Mouse (Mus musculus) megakaryocyte-erythroid progenitor cell, adult 5-6 weeks (primary cell): ENCODE measurements at regions not wholly inside any gene's neighbourhood (a gene's known extent, or its start where the extent isn't known, plus 50 kb on each side); places are given as distances from the start of the nearest gene placed in this dataset.
A peak's percentile ranks its signal among the peaks of the same experiment; 100 is the strongest.

Source experiments
- ATAC-seq: replicated peaks from 2 replicates; pipeline ENCODE4 v1.8.0; 2016; ENCODE audit warnings: mild to moderate bottlenecking, inconsistent platforms; ENCODE audit not compliant: severe bottlenecking, poor library complexity, low FRiP score, low TSS enrichment

DNA sequence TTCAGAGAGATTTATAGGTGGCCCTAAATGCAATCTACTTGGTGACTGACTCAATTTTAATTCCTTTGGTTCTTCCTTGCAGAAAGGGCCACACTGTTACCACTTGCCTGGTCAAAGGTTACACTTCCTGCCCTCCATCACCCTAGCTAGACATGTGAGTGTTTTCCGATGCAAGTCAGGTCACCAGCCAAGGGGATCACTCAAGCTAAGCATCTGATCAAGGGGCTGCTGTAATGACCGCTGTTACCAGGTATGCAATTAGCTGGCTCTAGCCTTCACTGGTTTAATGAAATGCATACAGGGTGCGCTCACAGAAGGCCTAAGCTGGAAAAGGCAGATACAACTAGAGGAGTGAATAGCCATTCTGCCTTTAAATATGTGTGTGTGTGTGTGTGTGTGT lies 105.1 kb downstream of the Mtx2 start:
- no peak for ATAC-seq

DNA sequence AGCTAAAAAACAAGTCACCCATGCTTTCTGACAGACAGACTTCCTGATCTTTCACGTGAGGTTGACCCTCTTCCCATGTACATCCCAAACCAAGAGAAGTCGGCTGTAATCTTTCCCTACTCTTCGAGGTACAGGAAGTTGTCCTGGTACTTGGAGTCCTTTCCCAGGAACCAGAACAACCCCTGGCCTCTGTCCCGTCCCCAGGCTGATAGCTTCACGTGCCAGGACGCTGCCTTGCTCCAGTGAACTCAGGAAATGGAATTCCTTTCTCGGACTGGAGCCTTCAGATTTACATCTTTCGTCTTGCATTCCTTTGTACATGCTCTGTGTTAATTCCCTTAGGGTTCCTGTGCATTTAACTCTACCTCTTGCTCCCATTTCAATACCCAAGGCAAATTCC lies 107.6 kb downstream of the Mtx2 start:
- no peak for ATAC-seq

DNA sequence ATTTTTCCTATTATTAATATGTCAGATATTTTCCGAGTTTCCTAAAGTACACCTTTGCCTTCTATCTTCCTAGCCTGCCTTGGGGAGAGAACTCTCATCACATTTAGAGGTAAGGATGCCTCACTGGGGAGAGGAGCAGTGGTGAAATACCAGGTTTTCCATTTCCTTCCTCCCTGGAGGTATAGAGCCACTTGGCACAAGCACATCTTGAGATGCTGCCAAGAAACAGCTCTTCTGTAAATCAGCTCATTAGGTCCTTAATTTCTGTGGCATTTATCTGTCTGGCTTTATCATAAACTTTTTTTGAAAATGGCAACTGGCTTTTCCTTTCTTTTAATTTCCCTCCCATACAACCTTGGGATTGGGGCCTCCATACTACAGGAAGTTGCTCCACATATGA lies 108.2 kb downstream of the Mtx2 start:
- ATAC-seq: no peak

DNA sequence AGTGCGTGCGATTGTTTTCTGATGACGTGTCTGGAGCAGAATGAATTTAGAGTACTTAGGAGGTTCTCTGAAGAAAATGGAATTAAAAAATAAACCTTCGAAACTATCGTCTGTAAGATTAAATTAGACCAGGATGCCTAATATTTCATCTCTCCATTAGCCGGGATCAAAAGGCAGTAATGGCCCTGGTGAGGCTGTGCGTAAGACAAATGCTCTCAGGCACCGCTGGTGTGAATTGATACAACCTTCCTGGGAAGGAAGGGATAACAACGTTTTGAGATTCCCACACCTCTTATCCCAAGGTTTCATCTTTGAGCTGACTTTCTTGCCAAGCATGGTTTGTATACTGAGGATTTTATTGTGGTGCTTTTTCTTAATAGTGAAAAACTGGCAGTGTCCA lies 113.1 kb downstream of the Mtx2 start:
- no peak for ATAC-seq

DNA sequence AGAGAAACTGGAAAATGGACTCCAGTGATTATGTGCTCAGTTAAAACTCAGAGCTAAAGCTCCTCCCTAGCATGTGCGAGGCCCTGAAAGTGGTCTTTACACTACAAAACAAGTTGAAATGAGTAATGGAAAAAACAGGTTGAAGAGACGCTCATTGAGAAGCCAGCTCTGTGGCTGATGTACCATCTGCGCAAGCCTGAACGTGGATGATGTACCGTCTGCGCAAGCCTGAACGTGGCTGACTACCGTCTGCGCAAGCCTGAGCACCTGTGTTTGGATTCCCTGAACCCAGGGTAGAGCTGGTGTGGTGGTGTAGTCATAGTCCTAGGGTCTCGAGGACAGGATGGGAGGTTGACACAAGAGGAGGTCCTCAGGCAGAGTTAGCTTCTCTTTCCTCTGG lies 116.4 kb downstream of the Mtx2 start:
- no peak for ATAC-seq

DNA sequence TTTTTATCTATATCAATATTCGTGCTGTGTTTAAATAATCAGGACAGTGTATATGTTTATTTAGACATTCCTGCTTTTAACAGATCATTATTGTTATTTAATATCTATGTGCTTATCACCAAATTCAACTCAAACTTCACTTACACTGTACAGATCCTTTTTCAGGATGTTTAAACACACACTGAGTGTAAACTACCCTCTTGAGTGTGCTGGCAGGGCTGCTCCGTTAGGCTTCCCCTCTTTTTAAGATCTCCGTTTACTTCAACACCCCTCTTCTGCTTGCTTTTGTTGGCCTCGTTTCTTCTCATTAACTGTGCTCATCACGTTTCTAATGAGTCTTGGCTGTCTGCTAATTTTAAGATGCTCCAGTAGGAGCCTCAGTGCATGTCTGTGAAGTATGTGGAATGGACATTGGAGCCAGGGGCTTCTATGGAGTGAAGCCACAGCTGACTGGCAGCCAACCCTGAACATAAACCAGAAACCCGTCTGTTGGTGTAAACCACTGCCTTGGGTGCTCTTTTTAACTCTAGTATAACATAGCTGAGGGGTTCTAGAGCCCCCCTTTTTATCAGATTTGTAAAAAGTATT lies 117.1 kb downstream of the Mtx2 start:
- no peak for ATAC-seq

DNA sequence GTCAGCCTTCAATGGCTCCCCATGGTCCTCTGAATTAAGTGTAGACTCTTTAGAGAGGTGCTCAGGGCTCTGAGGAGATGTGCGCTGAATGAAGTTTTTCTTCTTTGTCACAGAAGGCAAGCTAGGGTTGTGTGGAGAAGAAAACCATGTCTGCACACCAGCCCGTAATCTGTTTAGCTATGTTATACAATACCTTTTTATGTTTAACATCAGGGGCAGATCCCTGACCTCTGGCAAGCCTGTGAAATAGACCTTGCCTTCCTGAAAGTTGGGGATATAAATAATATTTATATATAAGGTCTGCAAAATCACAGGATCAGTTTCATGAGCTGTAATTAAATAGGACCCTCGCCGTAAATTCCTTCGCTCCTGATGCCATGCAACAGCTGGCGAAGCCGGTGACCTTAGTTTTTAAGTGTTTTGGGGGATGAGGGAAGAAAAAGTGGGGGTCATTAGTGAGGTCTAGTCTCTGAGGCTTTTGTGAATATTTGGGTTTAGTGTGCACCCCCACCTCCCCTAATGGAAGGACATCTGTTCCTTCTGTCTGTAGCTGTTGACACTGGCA lies 119.7 kb downstream of the Mtx2 start:
- ATAC-seq: no peak

DNA sequence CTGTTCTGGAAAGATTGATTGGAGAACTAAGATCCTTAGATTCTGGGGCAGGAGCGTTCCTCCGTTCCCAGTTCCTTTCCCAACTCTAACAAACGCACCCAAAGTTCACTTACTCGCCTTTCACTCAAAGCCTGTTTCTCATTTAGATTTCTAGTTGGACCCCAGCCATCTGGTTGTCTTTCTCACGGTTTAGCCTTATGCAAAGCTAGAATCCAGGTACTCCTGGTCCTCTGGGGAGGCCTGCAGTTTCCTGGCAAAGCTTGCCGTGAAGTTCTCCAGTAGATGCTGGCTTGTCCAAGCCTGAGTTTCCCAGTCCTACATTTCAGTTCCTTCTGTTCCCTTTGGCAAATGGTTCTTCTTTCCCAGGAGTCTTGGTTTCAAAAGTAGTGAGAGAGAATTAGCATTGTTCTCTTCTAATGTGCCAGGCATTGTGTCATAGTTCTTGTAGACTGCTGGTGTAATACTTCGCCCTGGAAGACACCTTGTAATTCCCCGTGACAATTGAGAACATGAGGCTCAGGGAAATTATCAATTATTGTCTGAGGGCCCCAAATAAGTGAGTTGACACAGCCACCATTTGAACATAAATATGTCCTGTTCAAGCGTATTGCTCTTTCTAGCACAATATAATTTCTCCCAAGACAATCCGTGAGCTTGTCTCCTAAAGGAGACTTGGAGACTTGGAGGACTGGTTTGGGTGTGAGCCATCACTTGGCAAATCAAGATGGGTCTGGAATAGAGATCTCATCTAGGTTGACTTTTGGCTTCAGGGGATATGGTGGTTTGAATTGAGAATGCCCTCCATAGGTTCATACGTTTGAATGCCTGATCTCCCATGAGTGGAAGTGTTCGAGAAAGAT lies 126.0 kb downstream of the Mtx2 start:
- ATAC-seq: no peak

DNA sequence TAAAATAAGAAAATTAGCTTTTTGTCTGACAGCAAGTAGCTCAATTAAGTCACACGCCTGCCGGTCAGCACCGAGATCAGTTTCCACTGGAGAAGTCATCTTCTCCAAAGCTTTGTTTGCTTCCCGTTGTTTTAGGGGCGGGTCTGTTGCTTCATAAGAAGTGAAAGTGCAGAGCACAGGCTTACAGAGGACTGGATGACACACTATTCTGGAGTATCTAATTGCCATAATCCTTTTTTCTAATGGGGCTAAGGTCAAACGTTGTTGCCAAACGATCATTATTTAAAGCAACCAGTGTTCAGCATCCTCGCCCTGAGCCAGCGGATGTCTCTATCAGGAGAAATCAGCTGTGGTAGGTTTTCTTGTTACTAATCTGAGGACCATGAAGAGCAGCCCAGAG lies 128.5 kb downstream of the Mtx2 start:
- ATAC-seq: no peak

DNA sequence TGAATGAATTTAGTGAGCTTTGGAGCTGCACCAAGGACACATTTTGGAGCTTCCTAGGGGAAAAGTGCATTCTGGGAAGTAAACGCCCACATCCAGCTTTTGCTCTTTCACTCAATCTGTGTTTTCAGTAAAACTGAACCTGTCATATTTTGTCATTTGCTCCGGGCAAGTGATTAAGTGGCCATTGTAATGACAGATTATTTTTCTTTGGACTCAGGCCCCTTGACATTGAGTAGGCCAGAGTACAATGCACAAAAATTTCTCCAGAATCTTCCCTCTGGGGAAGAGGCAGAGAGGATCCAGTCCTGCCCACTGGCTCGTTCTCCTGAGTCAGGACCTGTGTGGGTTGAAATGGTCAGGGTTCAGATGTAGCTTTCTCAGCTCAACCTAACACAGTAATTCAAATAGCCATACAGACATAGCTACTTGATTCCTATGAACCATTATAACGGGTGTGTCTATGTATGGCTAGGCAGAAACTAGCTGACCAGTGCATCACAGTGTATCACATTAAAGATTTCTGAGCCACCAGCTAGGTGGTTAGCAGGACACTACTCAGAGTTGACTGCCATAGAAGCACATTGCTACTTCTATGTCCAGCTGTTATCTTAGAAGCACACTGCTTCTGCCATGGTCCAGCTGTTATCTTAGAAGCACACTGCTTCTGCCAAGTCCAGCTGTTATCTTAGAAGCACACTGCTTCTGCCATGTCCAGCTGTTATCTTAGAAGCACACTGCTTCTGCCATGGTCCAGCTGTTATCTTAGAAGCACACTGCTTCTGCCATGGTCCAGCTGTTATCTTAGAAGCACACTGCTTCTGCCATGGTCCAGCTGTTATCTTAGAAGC lies 129.9 kb downstream of the Mtx2 start:
- no peak for ATAC-seq

DNA sequence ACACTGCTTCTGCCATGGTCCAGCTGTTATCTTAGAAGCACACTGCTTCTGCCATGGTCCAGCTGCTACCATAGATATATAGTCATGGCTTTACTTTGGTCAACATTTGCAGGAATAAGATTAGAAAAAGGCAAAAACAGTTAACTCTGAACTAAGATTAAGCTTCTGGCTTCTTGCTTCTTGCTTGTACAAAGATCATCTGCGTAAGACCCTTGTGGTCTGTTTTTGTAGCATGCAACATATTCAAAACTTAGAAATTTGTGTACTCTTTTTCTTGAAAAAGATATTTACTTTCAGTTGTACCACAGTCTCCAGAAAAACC lies 130.5 kb downstream of the Mtx2 start:
- no peak for ATAC-seq

DNA sequence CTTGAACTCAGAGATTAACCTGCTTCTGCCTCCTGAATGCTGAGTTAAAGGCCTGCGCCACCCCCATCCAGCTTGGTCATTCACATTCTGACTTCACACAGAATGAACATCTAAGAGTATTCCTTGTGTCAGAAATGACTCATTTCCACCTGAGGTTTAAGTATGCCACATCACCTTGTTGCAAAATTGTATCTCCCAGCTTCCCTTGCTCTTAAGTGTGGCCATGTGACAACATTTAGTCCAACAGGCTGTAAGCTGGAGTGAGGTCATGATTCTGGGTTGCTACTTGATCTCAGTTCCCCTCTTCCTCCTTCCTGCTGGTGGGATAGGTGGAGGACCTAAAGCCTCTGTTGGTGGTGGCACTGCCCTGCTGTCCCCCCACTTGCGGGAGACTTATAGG lies 131.0 kb downstream of the Mtx2 start:
- ATAC-seq: no peak

DNA sequence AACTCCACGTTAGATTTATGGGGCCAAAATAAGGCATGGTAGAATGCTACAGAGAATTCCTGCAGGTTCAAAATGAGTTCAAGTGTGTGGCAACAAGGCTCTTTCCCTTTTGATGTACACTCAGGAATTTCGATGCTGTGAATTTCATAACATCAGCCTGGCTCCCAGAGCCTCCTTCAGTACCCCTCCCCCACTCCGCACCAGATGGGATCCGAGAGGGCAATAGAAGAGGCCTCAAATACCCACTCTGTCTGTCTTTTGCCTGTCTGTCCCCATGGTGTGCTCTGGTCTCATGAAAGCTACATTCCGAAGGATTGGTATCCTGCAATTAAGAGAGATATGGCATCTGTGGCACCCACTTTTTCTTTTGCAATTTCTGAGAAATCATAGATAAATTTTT lies 134.3 kb downstream of the Mtx2 start:
- no peak for ATAC-seq

DNA sequence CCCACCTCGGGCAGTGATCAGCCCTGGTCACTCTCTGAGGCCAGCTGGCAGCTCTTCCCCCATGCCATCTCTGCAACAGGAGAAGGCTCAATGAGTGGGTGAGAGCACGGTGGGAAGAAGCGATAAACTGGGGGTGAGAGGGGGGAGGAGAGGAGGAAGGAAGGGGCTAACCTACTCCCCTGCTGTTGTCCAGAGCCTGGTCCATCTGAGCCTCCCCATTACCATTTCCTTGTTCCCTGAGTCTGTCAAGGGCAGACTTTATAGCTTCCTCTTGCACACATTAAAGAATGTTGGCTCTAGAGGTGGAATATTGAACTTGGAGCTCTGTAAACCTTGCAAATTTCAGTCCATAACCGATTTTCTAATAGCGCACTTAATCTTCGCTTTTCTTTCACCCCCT lies 136.8 kb downstream of the Mtx2 start:
- ATAC-seq: no peak

DNA sequence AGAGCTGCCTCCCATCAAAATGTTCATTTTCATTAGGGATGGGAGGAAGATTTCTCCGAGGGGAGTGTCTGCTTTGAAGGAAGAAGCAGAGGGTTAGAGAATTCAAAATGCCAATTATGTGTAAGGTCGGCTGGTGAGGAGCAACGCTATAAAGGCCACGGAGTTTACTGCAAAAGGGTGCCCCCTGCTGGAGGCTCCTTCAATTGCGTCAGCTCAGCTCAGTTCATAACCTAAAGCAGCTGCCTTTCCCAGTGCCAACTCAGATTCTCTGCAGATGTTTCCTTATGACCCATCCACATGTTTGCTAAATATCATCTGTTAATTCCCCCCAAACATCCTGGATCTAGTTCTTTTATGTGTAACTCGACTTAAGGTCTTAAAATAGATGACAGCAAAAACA lies 138.8 kb downstream of the Mtx2 start:
- ATAC-seq: peak; percentile 83

DNA sequence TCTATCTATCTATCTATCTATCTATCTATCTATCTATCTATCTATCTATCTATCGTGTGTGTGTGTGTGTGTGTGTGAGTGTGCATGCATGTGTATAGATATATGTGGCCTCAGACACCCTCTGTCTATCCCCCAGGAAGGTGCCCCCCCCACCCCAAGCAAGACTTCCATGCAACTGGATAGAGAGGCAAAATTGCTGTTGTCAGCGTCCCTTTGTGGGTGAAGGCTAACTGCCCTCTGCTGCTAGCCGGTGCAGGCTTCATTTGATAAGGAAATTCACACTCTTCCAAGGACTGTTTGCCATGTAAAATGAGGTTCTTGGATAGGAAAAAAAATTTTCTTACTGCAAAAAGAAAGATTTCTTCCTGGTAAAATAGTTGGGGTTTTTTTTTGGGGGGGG lies 139.4 kb downstream of the Mtx2 start:
- no peak for ATAC-seq

DNA sequence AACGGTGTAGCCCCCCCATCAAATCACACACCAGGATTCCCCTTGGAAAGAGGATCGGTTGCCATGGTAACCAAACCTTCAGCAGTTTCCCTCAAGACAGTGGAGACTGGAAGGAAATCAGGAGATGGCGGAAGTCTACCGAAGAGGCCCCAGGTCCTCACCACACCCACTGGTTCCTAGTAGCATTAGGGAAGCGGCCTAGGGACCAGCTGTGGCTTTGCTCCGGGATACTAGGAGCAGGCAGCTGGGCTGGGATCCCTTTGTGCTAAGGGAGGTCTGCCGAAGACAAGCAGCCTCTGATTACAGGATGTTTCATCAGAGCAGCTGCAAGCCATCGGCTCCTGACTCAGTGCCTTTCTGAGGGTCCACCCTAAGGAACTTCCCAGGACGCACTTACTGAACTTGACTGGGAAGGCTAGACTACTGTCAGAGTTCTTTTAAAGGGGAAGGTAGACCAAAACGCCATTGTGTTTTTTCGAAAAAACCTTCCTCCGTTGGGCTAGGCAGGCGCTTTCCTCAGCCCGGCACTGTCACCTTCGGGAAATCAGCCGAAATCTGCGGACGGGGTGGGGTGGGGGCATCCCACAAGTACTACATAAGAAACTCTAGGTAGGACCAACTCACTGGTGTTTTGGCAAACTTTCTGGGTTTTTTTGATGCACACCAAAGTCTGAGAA lies 139.9 kb downstream of the Mtx2 start:
- ATAC-seq: no peak

DNA sequence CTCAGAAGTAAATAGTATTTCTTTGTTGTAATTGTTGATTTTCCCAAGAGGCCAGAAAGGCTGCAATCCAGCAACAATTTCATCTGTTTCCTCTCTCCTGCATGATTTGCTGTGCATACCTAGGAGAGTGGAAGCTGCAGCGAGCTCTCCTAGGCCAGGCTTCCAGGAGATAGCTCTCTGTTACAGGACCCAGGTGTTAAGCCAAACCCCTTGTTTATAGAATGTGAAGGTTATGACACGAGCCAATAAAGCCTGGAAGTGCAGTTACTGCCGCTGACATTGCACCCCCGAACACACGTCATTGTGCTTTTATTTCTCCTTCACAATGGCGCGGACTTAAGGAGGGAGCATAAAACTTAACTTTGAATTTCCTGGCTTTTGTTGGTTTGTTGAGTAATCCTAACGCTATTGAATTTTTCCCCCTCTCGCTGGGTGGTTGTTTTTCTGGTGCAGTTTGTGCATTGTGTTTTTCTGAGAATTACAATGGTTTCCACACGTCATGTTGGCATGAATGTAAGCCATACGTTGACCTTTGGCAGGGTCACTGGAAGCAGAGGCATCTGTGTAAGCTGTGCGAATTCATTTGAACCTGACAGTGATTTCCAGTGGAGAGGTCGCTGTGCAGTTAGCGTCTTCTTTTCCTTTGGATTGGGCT lies 145.1 kb downstream of the Mtx2 start:
- ATAC-seq: no peak

DNA sequence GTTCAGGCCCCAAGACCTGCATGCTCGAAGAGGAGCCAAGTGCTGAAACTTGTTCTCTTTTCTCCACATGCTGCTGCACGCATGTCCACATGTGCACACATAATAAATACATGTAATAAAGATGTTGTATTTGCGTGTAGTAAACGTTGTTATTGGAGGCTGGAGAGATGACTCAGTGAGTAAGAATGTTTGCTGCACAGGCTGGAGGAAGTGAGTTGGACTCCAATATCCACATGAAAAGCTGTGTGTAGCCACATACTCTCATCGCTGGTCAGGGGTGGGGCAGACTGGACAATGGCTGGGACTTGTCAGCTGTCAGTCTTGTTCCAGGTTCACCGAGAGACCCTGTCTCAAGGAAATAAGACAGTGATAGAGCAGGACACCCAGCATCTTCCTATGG lies 147.8 kb downstream of the Mtx2 start:
- ATAC-seq: no peak
